Mouse (Mus musculus): ENCODE results near the gene Slc22a6. TPM values are rescaled to one million over a fixed set of nuclear protein-coding genes. Genes with fewer than 3 reads are reported as not detected.

The Slc22a6 gene
- total RNA-seq, 2 experiments from 2014 or later = 1.7 to 2.1 TPM

- DNase-seq = no peak
Measured at GRCm38 (mm10) chr19:8611358-8612123, 6.3 kb upstream of the Slc22a6 start.

GRCm38 (mm10) chr19:8613111-8613510 lies 4.7 kb upstream of the Slc22a6 start:
- DNase-seq = no peak

GRCm38 (mm10) chr19:8614343-8614742 lies 3.5 kb upstream of the Slc22a6 start:
- DNase-seq = no peak

- no peak for DNase-seq
Measured at GRCm38 (mm10) chr19:8616314-8616713, 1.5 kb upstream of the Slc22a6 start.

GRCm38 (mm10) chr19:8621098-8621497 lies 3.3 kb downstream of the Slc22a6 start:
- DNase-seq = no peak

GRCm38 (mm10) chr19:8630249-8630648 lies 12.4 kb downstream of the Slc22a6 start:
- no peak for DNase-seq

- no peak for DNase-seq
Measured at GRCm38 (mm10) chr19:8630826-8631225, 13.0 kb downstream of the Slc22a6 start.

GRCm38 (mm10) chr19:8632029-8632428 lies 14.2 kb downstream of the Slc22a6 start:
- no peak for DNase-seq

GRCm38 (mm10) chr19:8642086-8642485 lies 24.2 kb downstream of the Slc22a6 start:
- no peak for DNase-seq

GRCm38 (mm10) chr19:8646393-8646792 lies 28.6 kb downstream of the Slc22a6 start:
- DNase-seq = no peak

- DNase-seq = no peak
Measured at GRCm38 (mm10) chr19:8655833-8656232, 38.0 kb downstream of the Slc22a6 start.

GRCm38 (mm10) chr19:8656341-8656740 lies 38.5 kb downstream of the Slc22a6 start:
- no peak for DNase-seq

GRCm38 (mm10) chr19:8661821-8662307 lies 44.0 kb downstream of the Slc22a6 start:
- DNase-seq = peak; percentile 76 to 78

- peak; percentile 77 to 78 for DNase-seq
Measured at GRCm38 (mm10) chr19:8662337-8662736, 44.5 kb downstream of the Slc22a6 start.

- peak; percentile 57 to 62 for DNase-seq
Measured at GRCm38 (mm10) chr19:8663360-8663839, 45.6 kb downstream of the Slc22a6 start, which contains the start of gene Chrm1. Gene Chrm1, plus strand, starts transcription at chr19:8663789.

- peak; percentile 88 for DNase-seq
Measured at GRCm38 (mm10) chr19:8663911-8664421, 46.1 kb downstream of the Slc22a6 start.

GRCm38 (mm10) chr19:8664859-8665258 lies 47.0 kb downstream of the Slc22a6 start:
- DNase-seq = no peak

- DNase-seq = peak in 1 of 2 experiments; percentile 59
Measured at GRCm38 (mm10) chr19:8665746-8666145, 47.9 kb downstream of the Slc22a6 start.

GRCm38 (mm10) chr19:8672859-8673258 lies 55.0 kb downstream of the Slc22a6 start:
- DNase-seq = no peak

GRCm38 (mm10) chr19:8673336-8674063 lies 55.7 kb downstream of the Slc22a6 start:
- DNase-seq = no peak

Data from layer of hippocampus, postnatal 36 days (tissue).